Mouse (Mus musculus) naive thymus-derived CD4-positive, alpha-beta T cell, adult 2 months (primary cell): ENCODE measurements around the gene Ppp1r18.

Experiments
- DNase-seq: peaks from one replicate; pipeline ENCODE4 v3.0.0-alpha.2; 2011; ENCODE audit warnings: low read depth

Ppp1r18 gene

DNA sequence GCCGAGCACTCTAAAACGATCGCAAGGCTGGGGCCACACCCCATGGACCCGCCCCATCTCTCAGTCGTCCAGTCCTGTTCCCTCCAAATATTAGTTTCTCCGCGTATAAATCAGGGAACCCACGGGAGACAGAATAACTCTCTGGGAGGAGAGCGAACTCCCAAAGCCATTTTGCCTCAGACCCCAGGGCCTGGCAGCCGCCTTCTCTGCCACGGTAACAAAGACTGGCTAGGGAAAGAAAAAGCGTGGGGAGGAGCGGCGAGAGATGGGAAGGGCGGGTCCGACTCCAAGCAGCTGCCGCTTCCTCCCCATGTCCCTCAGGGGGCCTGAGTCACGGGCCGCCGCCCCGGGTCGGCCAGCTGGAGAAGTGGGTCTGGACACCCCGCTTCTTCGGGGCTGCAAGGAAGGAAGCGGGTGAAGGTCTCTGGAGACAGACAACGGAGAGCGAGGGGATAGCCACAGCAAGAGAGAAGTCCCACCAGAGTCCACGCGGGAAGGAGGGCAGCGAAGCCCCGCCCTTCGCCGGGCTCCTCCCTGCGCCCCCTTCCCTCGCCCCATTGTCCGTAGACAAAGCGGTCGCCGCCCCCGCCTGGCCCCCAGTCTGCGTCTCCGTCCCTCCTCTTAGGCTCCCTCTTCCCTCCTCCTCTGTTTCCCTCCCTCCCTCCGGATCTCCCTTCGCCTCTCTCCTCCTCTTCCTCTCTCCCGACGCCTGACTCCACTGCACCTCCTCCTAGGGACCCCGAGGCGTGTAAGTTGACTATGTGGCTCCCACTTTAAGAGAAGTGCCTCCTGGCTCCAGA, at the start of gene Ppp1r18:
Ppp1r18 (plus strand) TSS at position 113 of the 800 bp plus-strand sequence.
- DNase-seq = peak; percentile 40

DNA sequence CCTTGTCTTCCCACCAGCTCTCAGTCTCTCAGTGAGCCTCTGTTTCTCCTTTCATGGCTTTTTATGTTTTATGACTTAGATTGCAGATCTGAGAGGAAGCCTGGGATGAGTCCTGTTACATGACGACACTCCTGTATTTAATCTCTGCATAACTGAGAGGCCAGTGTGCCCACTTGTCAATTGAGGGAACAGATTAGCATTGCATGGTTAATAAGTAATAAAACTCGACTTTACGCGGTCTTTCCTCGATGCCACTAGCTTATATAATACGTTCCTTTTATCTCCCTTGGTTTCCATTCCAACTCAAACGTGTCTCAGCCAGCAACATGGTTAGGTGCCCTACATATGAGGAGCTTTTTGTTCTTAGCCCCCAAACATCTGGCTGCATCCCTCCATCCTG, 49.6 kb upstream of the Ppp1r18 start:
- no peak for DNase-seq

DNA sequence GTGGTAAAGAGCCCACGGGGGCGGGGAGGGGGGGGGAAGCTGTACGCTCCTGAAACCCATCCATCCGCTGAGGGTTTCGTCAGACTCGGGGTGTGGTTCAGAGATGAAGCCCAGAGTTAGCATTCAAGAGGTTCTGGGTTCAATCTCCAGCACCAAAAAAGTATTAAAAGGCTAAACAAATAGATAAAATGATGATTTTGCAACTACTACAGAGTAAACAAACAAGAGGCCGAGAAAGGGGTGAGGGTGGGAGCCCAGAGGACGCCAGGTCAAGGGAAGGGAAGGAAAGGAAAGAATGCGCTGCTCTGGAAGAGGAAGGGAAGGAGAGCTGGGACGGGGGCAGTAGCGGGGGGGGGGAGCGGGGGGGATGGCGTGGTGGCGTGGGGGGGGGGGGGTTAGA, 48.7 kb upstream of the Ppp1r18 start:
- DNase-seq = no peak

DNA sequence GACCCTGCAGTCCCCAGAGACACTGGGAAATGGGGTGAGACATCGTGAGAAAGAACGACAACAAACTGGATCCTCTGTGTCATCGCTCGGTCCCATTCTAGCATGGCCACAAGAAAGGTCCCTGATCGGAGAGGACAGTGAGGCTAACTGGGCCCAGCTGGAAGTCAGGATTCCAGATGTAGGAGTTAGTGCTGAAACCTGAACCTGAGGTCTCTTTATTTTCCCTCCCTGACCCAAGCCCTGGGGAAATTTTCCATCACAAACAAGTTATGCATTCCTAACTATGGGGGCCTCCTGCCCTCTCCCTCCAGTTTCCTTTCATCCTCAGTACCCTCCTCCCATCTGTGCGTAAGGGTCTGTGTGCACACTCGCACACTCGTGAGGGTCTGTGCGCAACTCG, 48.2 kb upstream of the Ppp1r18 start:
- no peak for DNase-seq

DNA sequence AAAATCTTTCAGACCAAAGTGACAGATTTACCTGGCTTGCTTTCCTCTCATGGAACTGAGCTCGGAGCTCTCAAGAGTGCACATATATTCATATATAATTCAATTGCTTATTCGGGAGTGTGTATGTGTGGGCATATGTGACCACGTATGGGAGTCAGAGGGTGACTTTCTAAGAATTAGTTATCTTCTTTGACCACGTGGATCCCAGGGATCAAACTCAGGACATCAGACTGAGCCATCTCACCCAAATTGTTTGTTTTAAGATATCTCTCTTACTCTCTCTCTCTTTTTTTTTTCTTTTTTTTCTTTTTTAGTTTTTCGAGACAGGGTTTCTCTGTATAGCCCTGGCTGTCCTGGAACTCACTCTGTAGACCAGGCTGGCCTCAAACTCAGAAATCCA, 45.3 kb upstream of the Ppp1r18 start:
- no peak for DNase-seq

DNA sequence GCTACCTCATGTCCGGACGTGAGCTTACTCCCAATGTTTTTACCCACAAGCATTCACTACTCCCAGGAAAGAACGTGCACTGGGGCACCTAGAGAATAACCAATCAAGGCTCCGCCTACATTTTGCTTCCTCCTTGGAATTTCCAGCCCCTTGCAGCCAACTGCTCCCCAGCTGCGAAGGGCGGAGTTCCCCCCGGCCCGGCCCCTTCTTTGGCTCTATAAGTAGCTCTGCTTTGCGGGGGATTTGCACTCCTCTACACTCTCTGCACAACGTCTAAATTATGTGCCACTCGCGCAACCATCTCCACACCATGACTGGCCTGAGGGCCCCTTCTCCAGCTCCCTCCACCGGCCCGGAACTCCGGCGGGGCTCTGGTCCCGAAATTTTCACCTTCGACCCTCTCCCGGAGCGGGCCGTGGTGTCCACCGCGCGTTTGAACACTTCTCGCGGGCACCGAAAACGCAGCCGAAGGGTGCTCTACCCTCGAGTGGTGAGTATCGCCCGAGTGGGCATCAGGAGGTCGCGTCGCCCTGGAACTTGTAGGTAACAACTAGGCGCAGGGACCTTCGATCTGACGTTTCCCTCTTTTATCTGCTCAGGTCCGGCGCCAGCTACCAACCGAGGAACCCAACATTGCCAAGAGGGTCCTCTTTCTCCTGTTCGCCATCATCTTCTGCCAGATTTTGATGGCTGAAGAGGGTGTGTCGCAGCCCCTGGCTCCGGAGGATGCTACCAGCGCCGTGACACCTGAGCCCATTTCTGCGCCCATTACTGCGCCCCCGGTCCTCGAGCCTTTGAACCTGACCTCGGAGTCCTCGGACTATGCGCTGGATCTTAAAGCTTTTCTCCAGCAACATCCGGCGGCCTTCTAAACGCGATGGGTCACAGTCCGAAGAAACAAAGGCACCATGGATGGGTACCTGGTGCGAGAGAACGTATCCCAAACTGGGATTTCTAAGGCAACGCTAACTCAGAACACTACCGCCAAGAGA, 43.7 kb upstream of the Ppp1r18 start, which contains the start of gene Ier3:
Ier3 (plus strand) TSS at position 246 of the 992 bp plus-strand sequence.
- peak; percentile 48 for DNase-seq

DNA sequence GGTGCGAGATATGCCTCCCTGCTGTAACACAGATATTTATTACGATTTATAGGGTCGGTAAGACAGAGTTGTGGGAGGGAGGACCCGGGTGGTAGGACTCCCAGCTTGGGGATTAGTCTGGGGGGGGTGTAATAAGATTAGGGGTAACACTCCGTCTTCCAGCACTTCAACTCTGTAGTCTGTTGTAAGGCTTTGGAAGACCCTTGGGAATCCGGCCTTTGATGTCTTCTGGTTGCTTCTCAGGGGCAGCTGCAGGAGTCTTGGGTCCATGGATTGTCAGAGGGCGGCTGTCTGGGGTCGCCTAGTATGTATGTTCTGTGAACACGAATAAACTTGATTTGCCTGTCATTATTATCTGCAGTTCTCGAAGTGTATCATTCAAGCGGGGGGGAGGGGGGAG, 42.8 kb upstream of the Ppp1r18 start:
- DNase-seq = no peak

DNA sequence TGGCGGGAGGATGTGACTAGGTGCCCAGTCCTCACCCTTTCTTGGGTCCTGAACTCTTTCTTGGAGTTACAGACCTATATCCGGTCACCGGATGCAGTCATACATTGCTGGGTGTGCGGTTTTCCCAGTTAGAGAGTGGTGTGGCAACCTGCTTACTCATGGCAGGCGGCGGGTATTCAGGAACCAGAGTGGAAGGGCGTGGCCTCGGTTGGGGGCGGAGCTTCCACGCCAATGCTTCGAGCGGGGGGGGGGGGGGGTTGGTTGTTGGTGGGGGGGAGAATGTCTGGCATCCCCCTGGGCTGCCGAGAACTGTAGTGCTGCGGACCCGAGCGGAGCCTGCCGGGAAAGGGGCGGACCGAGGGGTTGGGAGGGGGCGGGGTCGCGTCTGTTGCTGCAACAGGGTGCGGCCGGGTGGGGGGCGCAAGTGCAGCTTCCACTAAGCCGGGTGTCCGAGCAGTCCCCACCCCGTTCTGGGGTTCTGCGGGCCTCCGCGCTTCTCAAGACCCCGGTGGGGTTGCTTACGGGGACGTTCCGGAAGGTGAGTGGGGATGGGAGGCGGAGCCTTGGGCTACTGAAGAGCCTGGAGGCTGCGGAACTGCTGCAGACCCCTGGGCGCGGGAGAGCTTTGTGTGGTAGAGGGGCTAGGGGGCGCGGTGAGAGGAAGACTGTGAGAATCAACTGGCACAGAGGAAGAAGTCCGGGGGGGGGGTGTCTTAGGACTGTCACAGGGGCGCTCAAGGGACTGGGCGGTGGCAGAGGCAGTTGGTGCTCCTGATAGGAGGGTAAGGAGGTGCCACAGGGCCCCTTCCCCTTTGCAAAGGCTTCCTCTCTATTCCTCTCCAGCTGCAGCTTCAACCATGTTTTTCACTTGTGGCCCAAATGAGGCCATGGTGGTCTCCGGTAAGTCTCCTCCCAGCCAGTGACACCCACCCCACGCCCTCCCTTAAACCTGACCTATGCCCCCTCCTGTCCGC, 42.1 kb upstream of the Ppp1r18 start, which contains the start of gene Flot1:
Flot1 (plus strand) TSS at position 267 of the 974 bp plus-strand sequence.
- peak; percentile 85 for DNase-seq

DNA sequence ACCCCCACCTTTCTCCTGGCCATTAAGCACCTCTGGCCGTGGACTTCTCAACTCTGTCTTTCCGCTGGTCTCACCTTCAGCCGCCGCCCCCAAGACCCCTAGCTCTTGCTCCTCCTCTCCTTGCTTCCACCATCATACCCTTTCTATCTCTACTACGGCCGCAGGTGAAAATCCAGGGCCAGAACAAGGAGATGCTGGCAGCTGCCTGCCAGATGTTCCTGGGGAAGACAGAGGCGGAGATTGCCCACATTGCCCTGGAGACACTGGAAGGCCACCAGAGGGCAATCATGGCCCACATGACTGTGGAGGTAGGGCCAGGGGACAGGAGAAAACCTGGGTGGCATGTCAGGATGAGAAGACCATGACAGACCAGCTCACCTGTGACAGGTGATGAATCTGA, 41.0 kb upstream of the Ppp1r18 start:
- DNase-seq = no peak

DNA sequence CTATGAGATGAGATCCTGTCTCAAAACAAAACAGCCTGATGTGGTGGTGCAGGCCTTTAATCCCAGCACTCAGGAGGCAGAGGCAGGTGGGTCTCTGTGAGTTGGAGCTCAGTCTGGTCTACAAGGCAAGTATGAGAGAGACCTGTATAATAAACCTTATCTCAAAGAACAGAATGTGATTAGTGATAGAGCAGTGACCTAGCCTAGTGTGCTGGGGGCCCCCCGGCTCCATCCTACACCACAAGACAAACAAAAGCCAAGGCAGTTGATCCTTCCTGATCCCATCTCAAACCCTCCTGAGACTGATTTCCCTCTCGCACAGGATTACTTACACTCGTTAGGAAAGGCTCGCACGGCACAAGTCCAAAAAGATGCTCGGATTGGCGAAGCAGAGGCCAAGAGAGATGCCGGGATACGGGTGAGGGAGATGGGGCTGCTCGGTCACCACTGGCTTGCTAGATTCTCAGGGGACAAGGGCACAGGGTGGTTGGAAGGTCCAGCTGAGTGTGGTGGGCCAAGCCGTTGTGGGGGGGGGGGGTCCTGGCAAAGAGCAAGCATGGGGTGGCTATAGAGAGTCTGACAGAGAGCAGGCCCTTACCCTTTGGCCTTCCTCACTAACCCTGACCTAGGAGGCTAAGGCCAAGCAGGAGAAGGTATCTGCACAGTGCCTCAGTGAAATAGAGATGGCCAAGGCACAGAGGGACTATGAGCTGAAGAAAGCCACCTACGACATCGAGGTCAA, 40.1 kb upstream of the Ppp1r18 start:
- DNase-seq = no peak

DNA sequence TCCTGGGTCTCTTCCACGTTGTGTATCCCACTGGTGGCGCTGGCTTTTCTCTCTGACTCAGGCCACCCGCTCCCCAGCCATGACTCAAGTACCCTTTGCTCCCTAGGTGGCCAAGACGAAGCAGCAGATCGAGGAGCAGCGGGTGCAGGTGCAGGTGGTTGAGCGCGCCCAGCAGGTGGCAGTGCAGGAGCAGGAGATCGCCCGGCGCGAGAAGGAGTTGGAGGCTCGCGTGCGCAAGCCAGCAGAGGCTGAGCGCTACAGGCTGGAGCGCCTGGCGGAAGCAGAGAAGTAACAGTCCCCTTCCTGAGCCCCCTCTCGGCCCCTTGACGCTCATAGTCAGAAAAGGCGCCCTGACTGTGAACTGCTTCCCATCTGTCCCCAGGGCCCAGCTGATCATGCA, 35.7 kb upstream of the Ppp1r18 start:
- peak; percentile 92 for DNase-seq

DNA sequence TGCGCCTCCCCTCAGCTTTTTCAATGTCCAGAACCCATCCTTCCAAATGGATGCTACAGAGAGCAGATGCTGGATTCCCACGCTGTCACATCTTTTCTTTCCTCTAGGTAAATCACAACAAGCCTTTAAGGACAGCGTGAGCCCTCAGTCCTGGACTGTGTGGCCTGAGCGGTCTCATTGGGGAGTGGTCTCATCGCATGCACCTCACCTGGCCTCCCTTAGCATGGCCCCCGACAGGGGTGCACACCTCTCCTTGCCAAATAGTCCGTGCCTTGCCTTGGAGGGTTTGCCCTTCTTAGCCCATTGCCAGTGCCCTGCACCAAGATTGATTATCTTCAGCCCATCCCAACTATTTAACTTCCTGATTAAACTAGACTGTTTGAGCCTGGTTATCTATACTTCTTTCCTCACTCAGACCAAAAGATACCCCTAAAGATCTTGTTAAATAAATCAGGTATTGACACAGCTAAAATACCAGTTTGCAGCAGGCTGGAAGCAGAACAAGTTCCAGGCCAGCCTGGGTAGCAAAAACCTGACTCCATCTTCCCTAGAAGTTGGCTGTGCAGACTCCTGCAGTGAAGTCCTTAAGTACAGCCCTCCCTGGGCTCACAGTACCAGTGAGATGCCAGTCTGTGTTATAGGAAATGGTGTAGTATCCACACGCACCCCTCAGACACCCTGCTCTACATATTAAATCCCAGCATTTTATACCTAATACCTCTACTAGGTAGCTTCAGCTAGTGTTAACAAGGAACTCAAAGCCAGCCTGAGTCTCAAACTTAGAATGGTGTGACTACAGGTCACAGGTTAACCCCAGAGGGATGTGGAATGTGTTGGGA, 32.8 kb upstream of the Ppp1r18 start:
- DNase-seq = no peak

DNA sequence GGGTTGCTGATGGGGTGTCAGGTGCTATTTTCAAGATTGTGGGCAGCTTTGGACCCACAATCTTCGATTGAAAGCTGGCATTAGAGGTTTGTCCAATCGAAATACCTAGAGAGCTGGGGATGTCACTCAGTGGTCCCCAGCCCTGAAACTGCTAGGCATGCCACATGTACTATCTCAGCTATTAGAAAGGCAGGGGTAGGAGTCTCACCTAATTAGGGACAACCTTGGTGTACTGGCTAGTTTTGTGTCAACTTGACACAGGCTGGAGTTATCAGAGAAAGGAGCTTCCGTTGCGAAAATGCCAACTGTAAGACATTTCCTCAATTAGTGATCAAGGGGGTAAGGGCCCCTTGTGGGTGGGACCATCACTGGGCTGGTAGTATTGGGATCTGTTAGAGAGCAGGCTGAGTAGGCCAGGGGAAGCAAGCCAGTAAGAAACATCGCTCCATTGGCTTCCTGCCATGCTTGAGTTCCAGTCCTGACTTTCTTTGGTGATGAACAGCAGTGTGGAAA, 32.1 kb upstream of the Ppp1r18 start:
- DNase-seq = no peak

DNA sequence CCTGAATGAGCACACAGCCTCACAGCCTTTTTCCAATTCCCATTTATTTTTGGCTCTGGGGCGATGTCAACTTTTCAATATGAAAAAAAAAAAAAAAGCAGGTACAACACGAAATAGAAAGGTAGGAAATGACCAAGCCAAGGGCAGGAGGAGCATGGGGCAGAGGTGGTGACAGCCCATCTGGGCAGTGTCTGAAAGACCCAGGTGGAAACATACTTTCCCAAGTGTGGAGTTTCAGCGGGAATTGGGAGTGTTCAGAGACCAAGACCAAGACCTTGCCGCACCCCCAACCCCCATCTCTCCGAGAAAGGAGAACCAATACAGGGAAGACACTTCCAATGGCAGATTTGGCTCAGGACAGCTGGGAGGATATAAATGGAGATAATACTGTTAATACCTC, 31.5 kb upstream of the Ppp1r18 start:
- no peak for DNase-seq

DNA sequence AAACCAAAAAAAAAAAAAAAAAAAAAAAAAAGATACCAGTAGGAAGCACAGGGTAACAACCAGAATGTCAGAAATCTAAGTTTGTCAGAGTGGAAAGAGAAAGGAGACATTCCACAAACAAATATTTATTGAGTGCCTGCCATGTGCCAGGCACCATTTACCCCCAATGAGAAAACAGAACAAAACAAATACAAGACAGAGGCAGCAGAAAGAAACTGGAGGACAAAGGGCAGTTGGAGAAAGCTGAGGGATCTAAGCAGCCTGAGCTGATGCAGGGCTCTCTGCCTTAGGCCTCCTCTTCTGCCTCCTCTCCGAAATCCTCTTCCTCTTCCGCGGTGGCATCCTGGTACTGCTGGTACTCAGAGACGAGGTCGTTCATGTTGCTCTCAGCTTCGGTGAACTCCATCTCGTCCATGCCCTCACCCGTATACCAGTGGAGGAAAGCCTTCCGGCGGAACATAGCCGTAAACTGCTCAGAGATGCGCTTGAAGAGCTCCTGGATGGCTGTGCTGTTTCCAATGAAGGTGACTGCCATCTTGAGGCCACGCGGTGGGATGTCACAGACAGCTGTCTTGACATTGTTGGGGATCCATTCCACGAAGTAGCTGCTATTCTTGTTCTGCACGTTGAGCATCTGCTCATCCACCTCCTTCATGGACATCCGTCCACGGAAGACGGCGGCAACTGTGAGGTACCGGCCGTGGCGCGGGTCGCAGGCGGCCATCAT, 30.5 kb upstream of the Ppp1r18 start:
- DNase-seq = peak; percentile 40

DNA sequence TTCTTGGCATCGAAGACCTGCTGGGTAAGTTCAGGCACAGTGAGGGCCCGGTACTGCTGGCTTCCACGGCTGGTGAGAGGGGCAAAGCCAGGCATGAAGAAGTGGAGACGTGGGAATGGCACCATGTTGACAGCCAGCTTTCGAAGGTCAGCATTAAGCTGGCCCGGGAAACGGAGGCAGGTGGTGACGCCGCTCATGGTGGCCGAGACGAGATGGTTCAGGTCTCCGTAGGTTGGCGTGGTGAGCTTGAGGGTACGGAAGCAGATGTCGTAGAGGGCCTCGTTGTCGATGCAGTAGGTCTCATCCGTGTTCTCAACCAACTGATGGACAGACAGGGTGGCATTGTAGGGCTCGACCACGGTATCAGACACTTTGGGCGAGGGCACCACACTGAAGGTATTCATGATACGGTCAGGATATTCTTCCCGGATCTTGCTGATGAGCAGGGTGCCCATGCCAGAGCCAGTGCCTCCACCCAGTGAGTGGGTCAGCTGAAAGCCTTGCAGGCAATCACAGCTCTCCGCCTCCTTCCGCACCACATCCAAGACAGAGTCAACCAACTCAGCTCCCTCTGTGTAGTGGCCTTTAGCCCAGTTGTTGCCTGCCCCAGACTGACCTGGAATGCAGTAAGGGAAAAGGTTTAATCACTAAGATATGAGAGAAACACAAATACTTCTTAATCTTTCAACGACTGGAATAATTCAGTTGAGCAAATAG, 29.8 kb upstream of the Ppp1r18 start:
- DNase-seq = no peak

DNA sequence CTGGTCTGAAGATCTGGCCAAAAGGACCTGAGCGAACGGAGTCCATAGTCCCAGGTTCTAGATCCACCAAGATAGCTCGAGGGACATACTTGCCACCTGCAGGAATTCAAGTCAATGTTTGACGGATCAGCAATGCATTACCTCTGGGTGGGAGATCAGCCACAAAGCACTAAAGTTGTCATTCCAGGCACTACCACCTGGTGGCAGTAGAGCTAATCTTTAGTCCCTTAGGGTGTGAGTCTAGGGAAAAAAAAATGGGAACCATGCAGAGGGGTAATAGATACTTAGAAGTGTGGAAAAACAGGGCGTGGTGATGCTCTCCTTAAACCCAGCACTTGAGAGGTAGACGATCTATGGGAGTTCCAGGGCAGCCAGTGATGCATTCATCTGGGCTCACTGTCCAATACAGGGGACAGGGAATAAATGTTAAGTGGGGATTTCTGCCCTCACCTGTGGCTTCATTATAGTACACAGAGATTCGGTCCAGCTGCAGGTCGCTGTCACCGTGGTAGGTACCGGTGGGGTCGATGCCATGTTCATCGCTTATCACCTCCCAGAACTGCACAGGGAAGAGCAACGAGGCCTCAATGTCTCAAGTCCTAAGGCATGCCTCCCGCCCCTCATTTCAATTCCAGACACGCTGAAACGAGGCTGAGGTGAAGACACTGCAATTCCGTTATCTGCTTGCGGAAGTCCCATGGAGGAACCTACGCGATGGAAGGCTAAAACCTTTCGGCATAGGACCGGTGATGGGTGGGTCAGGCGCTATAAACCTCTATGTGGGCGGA, 29.0 kb upstream of the Ppp1r18 start:
- DNase-seq = peak; percentile 92
